Comparison of ENCODE assay signal across 9 mouse cellular contexts in the genomic region with DNA sequence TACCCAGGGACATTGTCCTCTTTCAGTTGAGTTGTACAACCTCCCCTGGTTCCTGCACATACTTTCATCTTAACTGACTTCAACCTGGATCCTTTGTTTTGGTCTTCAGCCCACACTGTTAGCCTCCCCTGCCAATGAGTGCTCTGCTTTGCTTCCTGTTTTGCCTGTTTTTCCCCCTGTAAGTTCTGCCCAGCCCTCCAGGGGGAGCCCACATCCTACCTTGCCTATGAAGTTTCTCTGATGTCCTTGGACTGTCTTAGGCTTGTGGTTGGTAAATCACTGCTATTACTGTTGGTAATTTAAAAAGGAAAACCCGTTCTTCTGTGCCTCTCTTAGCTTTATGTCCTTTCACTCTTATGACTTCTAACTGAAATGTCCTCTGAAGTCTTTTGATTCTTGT.
A peak's percentile ranks its signal among the peaks of the same experiment; 100 is the strongest.
DNase-seq lines count a peak whose midpoint lies in the region; ATAC-seq and TF ChIP-seq lines count a peak whose summit lies in the region.
"Had no signal": no experiment of that assay in that cellular context is flagged by ENCODE, and none has a peak within 500 bp of the region (broad histone marks: within the 10 kb centered on the region; RNA-seq: fewer than 3 reads in every experiment).

No protein-coding gene starts in this region.

- peak; percentile 85 for TF ChIP-seq CTCF in kidney, postnatal 0 days (IDR thresholded peaks at IDR 0.05; ENCODE audit: low read depth)

- peak; percentile 64 for DNase-seq in midbrain, embryonic 14.5 days
- DNase-seq in cerebellum, adult 8-10 months, result peak; percentile 13
- peak; percentile 23 to 47 for DNase-seq in gastrocnemius, postnatal 36 days
- peak; percentile 78 for DNase-seq in kidney, postnatal 0 days (ENCODE audit: low spot score)
- DNase-seq in liver, embryonic 11.5 days (ENCODE audit: low spot score), result peak; percentile 49
- DNase-seq in retina, embryonic 14.5 days (ENCODE audit: low spot score), result peak; percentile 71
- DNase-seq in thymus, postnatal 36 days, result peak; percentile 65 to 69

- H3K36me3 ChIP-seq in midbrain, embryonic 14.5 days (ENCODE audit: control insufficient read depth, insufficient read depth, low read length), result no peaks in the 10 kb centered on the region
- H3K36me3 ChIP-seq in midbrain, embryonic 13.5 days, result no peaks in the 10 kb centered on the region
- no peaks in the 10 kb centered on the region for H3K36me3 ChIP-seq in kidney, postnatal 0 days (ENCODE audit: insufficient read depth, low read length)
- H3K36me3 ChIP-seq in liver, embryonic 11.5 days (ENCODE audit: control insufficient read depth, insufficient read depth, low read length), result no peaks in the 10 kb centered on the region
- H3K36me3 ChIP-seq: embryonic facial prominence, embryonic 15.5 days had no signal

- intact Hi-C loops in gastrocnemius, postnatal 36 days (cut with DNase I), result loop anchor here (5.0 kb wide), 1 partner anchor 181 kb away; no protein-coding TSS in a partner anchor

- no peak overlapping the region for H3K4me2 ChIP-seq in midbrain, embryonic 14.5 days (ENCODE audit: low read length)
- H3K4me2 ChIP-seq in midbrain, embryonic 13.5 days (replicated peaks), result no peak overlapping the region
- no peak overlapping the region for H3K4me2 ChIP-seq in kidney, postnatal 0 days (ENCODE audit: low read length)
- no peak overlapping the region for H3K4me2 ChIP-seq in liver, embryonic 11.5 days
- H3K4me2 ChIP-seq: embryonic facial prominence, embryonic 15.5 days had no signal

- 63% methylated on average over 1 of the region's 1 CpGs for WGBS in midbrain, embryonic 14.5 days
- WGBS in midbrain, embryonic 13.5 days, result 41% methylated on average over 1 of the region's 1 CpGs
- 16% methylated on average over 1 of the region's 1 CpGs for WGBS in kidney, postnatal 0 days
- WGBS in liver, embryonic 11.5 days, result 30% methylated on average over 1 of the region's 1 CpGs

- H3K27me3 ChIP-seq in midbrain, embryonic 14.5 days (ENCODE audit: control insufficient read depth, insufficient read depth, low read length), result no peaks in the 10 kb centered on the region
- H3K27me3 ChIP-seq in midbrain, embryonic 13.5 days, result no peaks in the 10 kb centered on the region
- H3K27me3 ChIP-seq in kidney, postnatal 0 days (ENCODE audit: insufficient read depth, low read length), result no peaks in the 10 kb centered on the region
- no peaks in the 10 kb centered on the region for H3K27me3 ChIP-seq in liver, embryonic 11.5 days (replicated peaks; ENCODE audit: control insufficient read depth, insufficient read depth, low read length)
- H3K27me3 ChIP-seq: embryonic facial prominence, embryonic 15.5 days had no signal

- no peaks in the 10 kb centered on the region for H3K4me1 ChIP-seq in midbrain, embryonic 14.5 days (ENCODE audit: control insufficient read depth, insufficient read depth, low read length)
- H3K4me1 ChIP-seq in midbrain, embryonic 13.5 days (replicated peaks), result no peaks in the 10 kb centered on the region
- no peaks in the 10 kb centered on the region for H3K4me1 ChIP-seq in kidney, postnatal 0 days (replicated peaks; ENCODE audit: insufficient read depth, low read length)
- H3K4me1 ChIP-seq in liver, embryonic 11.5 days (replicated peaks; ENCODE audit: control insufficient read depth, insufficient read depth, low read length), result no peaks in the 10 kb centered on the region
- H3K4me1 ChIP-seq: embryonic facial prominence, embryonic 15.5 days had no signal

- H3K9me3 ChIP-seq in midbrain, embryonic 14.5 days (ENCODE audit: control insufficient read depth, low read length), result no peaks in the 10 kb centered on the region
- no peaks in the 10 kb centered on the region for H3K9me3 ChIP-seq in midbrain, embryonic 13.5 days
- no peaks in the 10 kb centered on the region for H3K9me3 ChIP-seq in kidney, postnatal 0 days (replicated peaks; ENCODE audit: low read length)
- no peaks in the 10 kb centered on the region for H3K9me3 ChIP-seq in liver, embryonic 11.5 days (ENCODE audit: control insufficient read depth, low read length)
- H3K9me3 ChIP-seq: embryonic facial prominence, embryonic 15.5 days had no signal

- H3K9ac ChIP-seq in midbrain, embryonic 14.5 days (replicated peaks; ENCODE audit: low read length), result no peak overlapping the region
- no peak overlapping the region for H3K9ac ChIP-seq in midbrain, embryonic 13.5 days (replicated peaks)
- no peak overlapping the region for H3K9ac ChIP-seq in kidney, postnatal 0 days (ENCODE audit: low read depth, low read length)
- no peak overlapping the region for H3K9ac ChIP-seq in liver, embryonic 11.5 days (ENCODE audit: low read depth, low read length)
- H3K9ac ChIP-seq: embryonic facial prominence, embryonic 15.5 days had no signal

- ATAC-seq in midbrain, embryonic 14.5 days (ENCODE audit: low FRiP score, low TSS enrichment), result no peak
- no peak for ATAC-seq in midbrain, embryonic 13.5 days
- 0 out of 2 replicates have a peak, but pooled peaks have one; percentile 43 for ATAC-seq in kidney, postnatal 0 days (replicated peaks; ENCODE audit: low FRiP score, low read depth)
- ATAC-seq in liver, embryonic 11.5 days (replicated peaks; ENCODE audit: low FRiP score), result peak; percentile 72; the same call in 1 of the 2 replicates

- no peak overlapping the region for H3K4me3 ChIP-seq in midbrain, embryonic 14.5 days (replicated peaks; ENCODE audit: low read depth, low read length)
- H3K4me3 ChIP-seq in midbrain, embryonic 13.5 days (replicated peaks), result no peak overlapping the region
- no peak overlapping the region for H3K4me3 ChIP-seq in kidney, postnatal 0 days (replicated peaks; ENCODE audit: low read depth, low read length)
- H3K4me3 ChIP-seq in liver, embryonic 11.5 days (ENCODE audit: low read depth, low read length), result no peak overlapping the region
- H3K4me3 ChIP-seq: embryonic facial prominence, embryonic 15.5 days had no signal

- no peak overlapping the region for H3K27ac ChIP-seq in midbrain, embryonic 14.5 days (replicated peaks; ENCODE audit: low read depth, low read length)
- H3K27ac ChIP-seq in midbrain, embryonic 13.5 days, result no peak overlapping the region
- H3K27ac ChIP-seq in kidney, postnatal 0 days, result no peak overlapping the region
- H3K27ac ChIP-seq in liver, embryonic 11.5 days (ENCODE audit: low read depth, low read length), result no peak overlapping the region
- H3K27ac ChIP-seq: embryonic facial prominence, embryonic 15.5 days had no signal

Comparison
In these comparisons a context has a peak if more than half of its experiments do, and no peak if none do; other contexts are left out.
1. ATAC-seq: peak in kidney, postnatal 0 days (single experiment) and liver, embryonic 11.5 days (single experiment); none in midbrain, embryonic 14.5 days (single experiment) and midbrain, embryonic 13.5 days (single experiment).
2. DNase-seq: peak in every context shown above with its lines; median percentile 78 in kidney, postnatal 0 days; 71 in retina, embryonic 14.5 days; 67 in thymus, postnatal 36 days; 64 in midbrain, embryonic 14.5 days; 49 in liver, embryonic 11.5 days; 35 in gastrocnemius, postnatal 36 days; 13 in cerebellum, adult 8-10 months.